Mouse (Mus musculus): ENCODE measurements around the gene Calhm3.
A peak's percentile ranks its signal among the peaks of the same experiment; 100 is the strongest.

DNA sequence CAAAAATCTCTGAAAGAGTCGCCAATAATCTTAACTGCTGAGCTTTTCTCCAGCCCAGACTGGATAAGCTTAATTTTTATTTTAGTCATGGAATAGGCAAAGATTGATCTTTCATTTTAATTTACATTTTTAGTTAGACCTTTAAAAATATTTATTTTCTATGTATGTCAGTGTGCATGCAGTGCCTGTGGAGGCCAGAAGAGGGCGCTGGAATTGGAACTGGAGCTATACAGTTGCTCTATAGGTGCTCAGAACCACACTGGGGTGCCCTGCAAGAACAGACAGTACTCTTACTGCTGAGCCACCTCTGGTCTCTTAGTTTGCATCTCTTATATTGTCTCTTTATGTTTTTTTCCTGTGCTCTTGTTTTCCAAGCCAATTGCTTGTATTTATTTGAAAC lies 34.8 kb downstream of the Calhm3 start:
- TF ChIP-seq CTCF (conservative IDR thresholded peaks at IDR 0.05; ENCODE audit: insufficient read depth, insufficient read length, low read depth, low read length) = peak; percentile 63
- TF ChIP-seq POLR2A (IDR thresholded peaks at IDR 0.05; ENCODE audit: low read depth, low read length) = no peak

Measured in kidney, adult 2 months (tissue).